Mouse (Mus musculus): Measurements from ENCODE around the gene Gm10309. TPM values are rescaled to one million over a fixed set of nuclear protein-coding genes. Genes with fewer than 3 reads are reported as not detected.

The Gm10309 gene
- polyA plus RNA-seq, 1 experiment from 2014 or later, result 0.34 TPM

- H3K4me1 ChIP-seq (ENCODE audit: control insufficient read depth, insufficient read depth, low read length), result 0 out of 2 replicates have a peak, but pooled peaks cover 3% of the 10 kb centered on the region
- H3K27ac ChIP-seq (ENCODE audit: low read length), result no peak overlapping the region
- no peaks in the 10 kb centered on the region for H3K36me3 ChIP-seq (ENCODE audit: control insufficient read depth, insufficient read depth, low read length)
- no peak overlapping the region for H3K9ac ChIP-seq (ENCODE audit: low read length)
- no peak for ATAC-seq (ENCODE audit: insufficient read depth, low FRiP score)
- WGBS, result 73% methylated on average over 17 of the region's 17 CpGs
- H3K9me3 ChIP-seq (replicated peaks; ENCODE audit: control insufficient read depth, low read length), result no peaks in the 10 kb centered on the region
- H3K4me2 ChIP-seq (ENCODE audit: low read depth, low read length), result no peak overlapping the region
- H3K27me3 ChIP-seq (ENCODE audit: control insufficient read depth, insufficient read depth, low read length), result no peaks in the 10 kb centered on the region
- H3K4me3 ChIP-seq (replicated peaks; ENCODE audit: low read length), result no peak overlapping the region
These were observed 44.2 kb downstream of the Gm10309 start for GRCm38 (mm10) chr17:86460645-86461430.

GRCm38 (mm10) chr17:86458302-86458980 lies 46.6 kb downstream of the Gm10309 start:
- no peak overlapping the region for H3K4me2 ChIP-seq (ENCODE audit: low read depth, low read length)
- no peaks in the 10 kb centered on the region for H3K9me3 ChIP-seq (replicated peaks; ENCODE audit: control insufficient read depth, low read length)
- no peak overlapping the region for H3K9ac ChIP-seq (ENCODE audit: low read length)
- H3K36me3 ChIP-seq (ENCODE audit: control insufficient read depth, insufficient read depth, low read length), result no peaks in the 10 kb centered on the region
- 73% methylated on average over 11 of the region's 11 CpGs for WGBS
- no peak for ATAC-seq (ENCODE audit: insufficient read depth, low FRiP score)
- H3K27me3 ChIP-seq (ENCODE audit: control insufficient read depth, insufficient read depth, low read length), result no peaks in the 10 kb centered on the region
- H3K4me1 ChIP-seq (ENCODE audit: control insufficient read depth, insufficient read depth, low read length), result no peaks in the 10 kb centered on the region
- no peak overlapping the region for H3K27ac ChIP-seq (ENCODE audit: low read length)
- no peak overlapping the region for H3K4me3 ChIP-seq (replicated peaks; ENCODE audit: low read length)

DNA sequence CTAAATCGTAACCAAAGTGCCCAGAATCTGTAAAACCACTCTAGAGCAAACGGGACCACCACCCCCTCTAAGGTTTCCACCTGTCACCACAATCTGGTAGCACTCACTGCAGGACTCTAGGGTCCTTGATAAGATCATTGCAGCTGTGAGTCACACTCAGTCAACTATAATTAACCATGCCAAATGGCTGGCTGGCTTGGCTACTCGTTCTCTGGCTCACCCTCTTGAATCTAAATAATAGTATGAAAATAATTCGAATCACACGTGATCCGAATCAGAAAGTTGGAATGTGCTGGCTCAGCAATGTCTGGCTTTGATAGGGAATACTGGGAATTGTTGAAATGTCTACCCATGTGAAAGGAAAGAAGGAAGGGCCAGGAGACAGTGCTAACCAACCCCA lies 48.5 kb downstream of the Gm10309 start:
- H3K9ac ChIP-seq (ENCODE audit: low read length), result no peak overlapping the region
- H3K4me2 ChIP-seq (ENCODE audit: low read depth, low read length), result no peak overlapping the region
- no peaks in the 10 kb centered on the region for H3K27me3 ChIP-seq (ENCODE audit: control insufficient read depth, insufficient read depth, low read length)
- no peaks in the 10 kb centered on the region for H3K4me1 ChIP-seq (ENCODE audit: control insufficient read depth, insufficient read depth, low read length)
- H3K27ac ChIP-seq (ENCODE audit: low read length), result no peak overlapping the region
- no peak overlapping the region for H3K4me3 ChIP-seq (replicated peaks; ENCODE audit: low read length)
- 79% methylated on average over 6 of the region's 6 CpGs for WGBS
- no peak for ATAC-seq (ENCODE audit: insufficient read depth, low FRiP score)
- no peaks in the 10 kb centered on the region for H3K9me3 ChIP-seq (replicated peaks; ENCODE audit: control insufficient read depth, low read length)
- no peaks in the 10 kb centered on the region for H3K36me3 ChIP-seq (ENCODE audit: control insufficient read depth, insufficient read depth, low read length)

GRCm38 (mm10) chr17:86454351-86454706 lies 50.7 kb downstream of the Gm10309 start:
- H3K9me3 ChIP-seq (replicated peaks; ENCODE audit: control insufficient read depth, low read length), result no peaks in the 10 kb centered on the region
- H3K4me3 ChIP-seq (replicated peaks; ENCODE audit: low read length), result no peak overlapping the region
- 79% methylated on average over 3 of the region's 3 CpGs for WGBS
- H3K4me1 ChIP-seq (ENCODE audit: control insufficient read depth, insufficient read depth, low read length), result no peaks in the 10 kb centered on the region
- H3K36me3 ChIP-seq (ENCODE audit: control insufficient read depth, insufficient read depth, low read length), result no peaks in the 10 kb centered on the region
- ATAC-seq (ENCODE audit: insufficient read depth, low FRiP score), result no peak; the same call in 1 of the 2 replicates
- no peak overlapping the region for H3K9ac ChIP-seq (ENCODE audit: low read length)
- no peak overlapping the region for H3K27ac ChIP-seq (ENCODE audit: low read length)
- no peaks in the 10 kb centered on the region for H3K27me3 ChIP-seq (ENCODE audit: control insufficient read depth, insufficient read depth, low read length)
- no peak overlapping the region for H3K4me2 ChIP-seq (ENCODE audit: low read depth, low read length)

DNA sequence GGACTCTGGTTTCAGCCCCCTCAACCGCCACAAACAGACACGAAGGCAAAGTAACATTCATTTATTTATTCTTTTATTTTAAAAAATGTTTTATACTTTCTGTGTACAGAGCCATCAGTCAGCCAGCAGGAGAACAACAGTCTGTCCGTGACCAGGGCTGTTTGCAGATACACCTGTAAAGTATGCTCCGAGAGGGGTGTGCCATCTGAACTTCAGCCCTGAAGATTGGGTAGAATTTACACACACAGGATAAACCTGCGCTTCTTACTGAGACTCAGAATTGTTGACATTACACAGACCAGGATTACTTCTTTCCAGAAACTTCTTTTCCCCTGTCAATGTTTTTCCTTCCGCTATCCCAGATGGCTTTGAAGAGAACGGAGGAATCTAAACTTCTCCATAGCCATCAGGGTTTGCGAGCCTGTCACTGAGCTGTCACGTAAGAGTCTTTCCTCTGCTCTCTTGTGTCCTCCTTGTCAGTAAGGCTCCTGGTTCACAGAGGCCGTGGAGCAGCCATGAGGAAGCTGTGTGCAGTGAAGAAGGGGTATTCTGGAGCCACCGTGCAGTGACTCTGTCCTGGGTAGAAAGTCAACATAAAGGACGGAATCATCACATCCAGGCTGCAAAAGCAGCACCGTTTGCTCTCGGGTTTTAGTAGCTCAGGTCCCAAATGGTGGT lies 51.2 kb downstream of the Gm10309 start:
- ATAC-seq (ENCODE audit: insufficient read depth, low FRiP score), result no peak
- Histone ChIP-seq H3K36me3 (ENCODE audit: control insufficient read depth, insufficient read depth, low read length) (no peaks in the 10 kb centered on the region), H3K9me3 (replicated peaks; ENCODE audit: control insufficient read depth, low read length) (no peaks in the 10 kb centered on the region), H3K4me3 (replicated peaks; ENCODE audit: low read length) (no peak overlapping the region), H3K27me3 (ENCODE audit: control insufficient read depth, insufficient read depth, low read length) (no peaks in the 10 kb centered on the region), H3K27ac (ENCODE audit: low read length) (no peak overlapping the region), H3K9ac (ENCODE audit: low read length) (no peak overlapping the region), H3K4me1 (ENCODE audit: control insufficient read depth, insufficient read depth, low read length) (no peaks in the 10 kb centered on the region), H3K4me2 (ENCODE audit: low read depth, low read length) (no peak overlapping the region)
- 63% methylated on average over 14 of the region's 14 CpGs for WGBS

- Histone ChIP-seq H3K4me3 (replicated peaks; ENCODE audit: low read length) (no peak overlapping the region), H3K27ac (ENCODE audit: low read length) (no peak overlapping the region), H3K36me3 (ENCODE audit: control insufficient read depth, insufficient read depth, low read length) (no peaks in the 10 kb centered on the region), H3K9ac (ENCODE audit: low read length) (no peak overlapping the region), H3K4me1 (ENCODE audit: control insufficient read depth, insufficient read depth, low read length) (no peaks in the 10 kb centered on the region), H3K4me2 (ENCODE audit: low read depth, low read length) (no peak overlapping the region), H3K27me3 (ENCODE audit: control insufficient read depth, insufficient read depth, low read length) (no peaks in the 10 kb centered on the region), H3K9me3 (replicated peaks; ENCODE audit: control insufficient read depth, low read length) (peaks cover 5% of the 10 kb centered on the region; the same call in 1 of the 2 replicates)
- ATAC-seq (ENCODE audit: insufficient read depth, low FRiP score), result no peak
- 81% methylated on average over 4 of the region's 4 CpGs for WGBS
These were observed 52.1 kb downstream of the Gm10309 start for GRCm38 (mm10) chr17:86452934-86453333.

Other genes with a start within 250 kb of the Gm10309 start
- gene Epas1, start 248.5 kb upstream of the Gm10309 start, polyA plus RNA-seq (2015; fragmentation: Nextera tagmentation; extraction: Ambion mirVana), result 5.3 and 5.8 TPM in 2 replicates

Data from stomach, embryonic 16.5 days (tissue).